Mouse (Mus musculus): ENCODE data around the gene Josd1.
A peak's percentile ranks its signal among the peaks of the same experiment; 100 is the strongest.

DNA sequence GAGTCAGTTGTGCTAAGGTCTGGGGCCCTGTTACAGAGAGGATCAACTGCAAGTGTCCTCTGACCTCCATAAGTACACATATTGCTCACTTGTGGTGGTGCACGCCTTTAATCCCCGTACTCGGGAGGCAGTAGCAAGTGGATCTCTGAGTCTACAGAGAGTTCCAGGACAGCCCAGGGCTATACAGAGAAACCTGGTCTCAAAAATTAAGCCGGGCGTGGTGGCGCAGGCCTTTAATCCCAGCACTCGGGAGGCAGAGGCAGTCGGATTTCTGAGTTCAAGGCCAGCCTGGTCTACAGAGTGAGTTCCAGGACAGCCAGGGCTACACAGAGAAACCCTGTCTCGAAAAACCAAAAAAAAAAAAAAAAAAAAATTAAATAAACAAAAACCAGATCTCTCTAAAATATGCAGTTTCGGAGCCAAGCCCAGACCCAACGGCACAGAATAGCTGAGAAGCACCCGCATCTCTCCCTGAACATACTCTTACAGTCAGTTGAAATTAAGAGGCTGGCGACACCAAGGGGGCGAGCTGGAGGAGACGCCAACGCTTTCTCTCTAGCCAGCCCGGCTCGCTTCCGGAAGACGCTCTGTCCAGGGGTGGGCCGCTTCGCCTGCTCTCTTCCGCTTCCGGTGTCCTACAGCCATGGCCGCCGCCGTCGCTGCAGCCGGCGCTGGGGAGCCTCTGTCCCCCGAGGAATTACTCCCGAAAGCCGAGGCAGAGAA lies 17.3 kb downstream of the Josd1 start, which contains the start of gene Tomm22:
- no peak for TF ChIP-seq MAX (IDR thresholded peaks at IDR 0.05; ENCODE audit: low read depth)
- TF ChIP-seq TCF12 (IDR thresholded peaks at IDR 0.05; ENCODE audit: insufficient read depth, poor library complexity, severe bottlenecking), result no peak
- TF ChIP-seq POLR2AphosphoS2 (IDR thresholded peaks at IDR 0.05; ENCODE audit: insufficient read length, low read depth), result peak; percentile 85
- TF ChIP-seq POLR2A (IDR thresholded peaks at IDR 0.05; ENCODE audit: insufficient read length, low read depth), result peak; percentile 81
- TF ChIP-seq REST (IDR thresholded peaks at IDR 0.05; ENCODE audit: insufficient read depth, insufficient read length), result no peak
- no peak for TF ChIP-seq MYOG (IDR thresholded peaks at IDR 0.05; ENCODE audit: control insufficient read depth in 1 of 3, insufficient read depth in 1 of 3, insufficient read length in 2 of 3, low read depth in 2 of 3)
- no peak for TF ChIP-seq E2F4 (IDR thresholded peaks at IDR 0.05; ENCODE audit: insufficient read depth)
- TF ChIP-seq CEBPB (IDR thresholded peaks at IDR 0.05; ENCODE audit: insufficient read depth, poor library complexity, severe bottlenecking), result no peak
- TF ChIP-seq MYOD1 (IDR thresholded peaks at IDR 0.05; ENCODE audit: control insufficient read depth in 1 of 3, insufficient read length in 2 of 3, low read depth in 2 of 3), result no peak
- TF ChIP-seq USF1 (IDR thresholded peaks at IDR 0.05; ENCODE audit: low read depth), result no peak
- peak; percentile 56 for TF ChIP-seq SRF (IDR thresholded peaks at IDR 0.05; ENCODE audit: control insufficient read depth, insufficient read length, low read depth)
- no peak for TF ChIP-seq TCF3 (IDR thresholded peaks at IDR 0.05; ENCODE audit: insufficient read length, low read depth)
